Mouse (Mus musculus) brown adipose tissue, adult 24 weeks (tissue): Measurements from ENCODE around the gene Mylk2. TPM values are rescaled to one million over a fixed set of nuclear protein-coding genes. Genes with fewer than 3 reads are reported as not detected.
A peak's percentile ranks its signal among the peaks of the same experiment; 100 is the strongest.

Experiments
- H3K27ac ChIP-seq: fragments of 200-500 bp; replicated peaks from 2 replicates; pipeline ENCODE4 v1.5.1; 2012; ENCODE audit warnings: low read depth, mild to moderate bottlenecking, low read length
- H3K4me1 ChIP-seq: fragments of 200-500 bp; 2 replicates; pipeline ENCODE4 v1.6.1; 2012; ENCODE audit warnings: low read length, mixed read lengths; ENCODE audit not compliant: control insufficient read depth, insufficient read depth, insufficient read length
- H3K4me3 ChIP-seq: fragments of 200-500 bp; 2 replicates; pipeline ENCODE4 v1.5.1; 2012; ENCODE audit warnings: low read depth, mild to moderate bottlenecking, low read length, moderate library complexity; ENCODE audit not compliant: insufficient read depth
- polyA plus RNA-seq: library from polyadenylated mRNA; stranded (reverse); fragments of >200 nt; gene quantifications from 2 replicates; pipeline ENCODE4 v1.2.4, GENCODE M21; 2012; ENCODE audit not compliant: missing spikeins, insufficient read depth, insufficient read length

Gene Mylk2
- polyA plus RNA-seq, 1 experiment = 4.3 TPM

GRCm38 (mm10) chr2:152905036-152905829, 5.9 kb upstream of the Mylk2 start:
- Histone ChIP-seq H3K27ac (peak overlapping the region; percentile 39; the same call in 1 of the 2 replicates), H3K4me3 (no peak overlapping the region), H3K4me1 (no peaks in the 10 kb centered on the region)

GRCm38 (mm10) chr2:152906274-152907037, 4.7 kb upstream of the Mylk2 start:
- no peaks in the 10 kb centered on the region for H3K4me1 ChIP-seq
- H3K4me3 ChIP-seq = no peak overlapping the region
- no peak overlapping the region for H3K27ac ChIP-seq

GRCm38 (mm10) chr2:152907114-152907943, 3.8 kb upstream of the Mylk2 start:
- Histone ChIP-seq H3K4me3 (no peak overlapping the region), H3K27ac (no peak overlapping the region), H3K4me1 (no peaks in the 10 kb centered on the region)

GRCm38 (mm10) chr2:152909848-152910247, 1.3 kb upstream of the Mylk2 start:
- no peak overlapping the region for H3K4me3 ChIP-seq
- H3K4me1 ChIP-seq = no peaks in the 10 kb centered on the region
- no peak overlapping the region for H3K27ac ChIP-seq

- Histone ChIP-seq H3K4me3 (no peak overlapping the region), H3K4me1 (no peaks in the 10 kb centered on the region), H3K27ac (no peak overlapping the region)
Measured at GRCm38 (mm10) chr2:152911432-152911831, 280 bp downstream of the Mylk2 start.

GRCm38 (mm10) chr2:152913471-152913870, 2.3 kb downstream of the Mylk2 start:
- H3K4me1 ChIP-seq = no peaks in the 10 kb centered on the region
- no peak overlapping the region for H3K27ac ChIP-seq
- no peak overlapping the region for H3K4me3 ChIP-seq

- H3K4me3 ChIP-seq = no peak overlapping the region
- H3K27ac ChIP-seq = no peak overlapping the region
- H3K4me1 ChIP-seq = no peaks in the 10 kb centered on the region
Measured at GRCm38 (mm10) chr2:152914310-152915120, 3.4 kb downstream of the Mylk2 start.

- H3K4me1 ChIP-seq = no peaks in the 10 kb centered on the region
- H3K27ac ChIP-seq = no peak overlapping the region
- H3K4me3 ChIP-seq = no peak overlapping the region
Measured at GRCm38 (mm10) chr2:152915453-152915852, 4.3 kb downstream of the Mylk2 start.

GRCm38 (mm10) chr2:152916111-152916510, 5.0 kb downstream of the Mylk2 start:
- Histone ChIP-seq H3K27ac (no peak overlapping the region), H3K4me3 (no peak overlapping the region), H3K4me1 (no peaks in the 10 kb centered on the region)

- no peak overlapping the region for H3K4me3 ChIP-seq
- H3K27ac ChIP-seq = no peak overlapping the region
- H3K4me1 ChIP-seq = no peaks in the 10 kb centered on the region
Measured at GRCm38 (mm10) chr2:152917671-152918070, 6.5 kb downstream of the Mylk2 start.

GRCm38 (mm10) chr2:152922376-152922775, 11.2 kb downstream of the Mylk2 start:
- H3K4me3 ChIP-seq = no peak overlapping the region
- peaks cover 9% of the 10 kb centered on the region; the same call in 1 of the 2 replicates for H3K4me1 ChIP-seq

GRCm38 (mm10) chr2:152923621-152924020, 12.5 kb downstream of the Mylk2 start:
- Histone ChIP-seq H3K4me1 (peaks cover 9% of the 10 kb centered on the region; the same call in 1 of the 2 replicates), H3K4me3 (no peak overlapping the region), H3K27ac (no peak overlapping the region)

More at GRCm38 (mm10) chr2:152922376-152922775, 11.2 kb downstream of the Mylk2 start:
- H3K27ac ChIP-seq = no peak overlapping the region

GRCm38 (mm10) chr2:152924128-152924527, 13.0 kb downstream of the Mylk2 start:
- Histone ChIP-seq H3K27ac (no peak overlapping the region), H3K4me3 (no peak overlapping the region), H3K4me1 (peaks cover 9% of the 10 kb centered on the region; the same call in 1 of the 2 replicates)

- H3K27ac ChIP-seq = peak overlapping the region; percentile 43; the same call in 1 of the 2 replicates
- H3K4me3 ChIP-seq = no peak overlapping the region
- H3K4me1 ChIP-seq = peaks cover 9% of the 10 kb centered on the region; the same call in 1 of the 2 replicates
Measured at GRCm38 (mm10) chr2:152924543-152924942, 13.4 kb downstream of the Mylk2 start.
